Mouse (Mus musculus) lung, adult 2 months (tissue): Measurements from ENCODE around the gene Arhgdia.

Experiments used
- CTCF ChIP-seq: fragments of 200-500 bp; IDR thresholded peaks from 2 replicates; pipeline ENCODE4 v1.5.1; 2011; ENCODE audit warnings: mild to moderate bottlenecking, low read length, control low read depth; ENCODE audit not compliant: insufficient read depth
- POLR2A ChIP-seq: fragments of 200-500 bp; IDR thresholded peaks from 2 replicates; pipeline ENCODE4 v1.6.1; 2011; ENCODE audit warnings: low read depth, mild to moderate bottlenecking, control low read depth, low read length, borderline replicate concordance; ENCODE audit errors: extremely low read depth

DNA sequence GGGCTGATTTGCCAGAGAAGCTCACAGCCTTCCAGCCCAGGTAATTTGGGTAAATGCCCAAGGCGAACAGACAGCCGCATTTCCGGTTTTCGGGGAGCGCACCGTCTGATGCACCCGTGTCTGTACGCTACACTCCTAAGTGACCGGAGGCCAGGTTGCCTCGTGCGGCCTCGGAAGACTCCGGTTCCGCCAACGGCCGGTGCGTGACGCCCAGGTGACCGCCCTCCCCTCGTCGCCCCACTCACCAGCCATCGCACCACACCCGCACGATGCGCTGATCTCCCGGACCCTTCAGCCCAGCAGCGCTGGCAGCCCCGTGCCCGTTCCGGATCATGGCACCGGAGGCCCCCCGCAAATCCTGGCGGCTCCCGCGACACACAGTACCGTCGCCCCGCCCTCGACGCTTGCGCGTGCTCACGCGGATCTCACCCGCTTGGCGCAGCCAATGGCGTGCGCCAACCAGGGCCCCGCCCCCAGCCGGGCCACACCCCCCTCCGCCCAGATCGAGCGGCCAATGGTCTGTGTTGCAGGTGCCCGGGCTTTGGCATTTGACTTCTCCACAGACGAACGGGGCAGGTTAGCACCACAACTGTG lies 36.2 kb upstream of the Arhgdia start, which contains the start of gene Pcyt2:
- TF ChIP-seq CTCF (no peak), POLR2A (peak; percentile 71; the same call in 1 of the 2 replicates)
